Mouse (Mus musculus): Measurements from ENCODE around the gene Akap13. TPM values are rescaled to one million over a fixed set of nuclear protein-coding genes. Genes with fewer than 3 reads are reported as not detected.
"Not testable (repeated sequence)": the region's sequence is repeated elsewhere in the genome, so short reads cannot be mapped to it uniquely, and the experiment has no call there.

Akap13 gene
- polyA plus RNA-seq, 1 experiment from 2014 or later = 32.3 TPM

GRCm38 (mm10) chr7:75744978-75745638 lies 289.8 kb downstream of the Akap13 start:
- Histone ChIP-seq H3K9ac (no peak overlapping the region), H3K36me3 (peaks cover 44% of the 10 kb centered on the region), H3K9me3 (replicated peaks) (no peaks in the 10 kb centered on the region), H3K4me1 (no peaks in the 10 kb centered on the region), H3K4me2 (replicated peaks) (no peak overlapping the region), H3K27me3 (no peaks in the 10 kb centered on the region), H3K27ac (no peak overlapping the region), H3K4me3 (no peak overlapping the region)
- ATAC-seq (ENCODE audit: low FRiP score) = no peak
- 80% methylated on average over 7 of the region's 7 CpGs for WGBS

- not testable (repeated sequence) for H3K4me1 ChIP-seq
- WGBS = 54% methylated on average over 3 of the region's 3 CpGs
Observed at GRCm38 (mm10) chr7:75745969-75746368, 290.6 kb downstream of the Akap13 start.

GRCm38 (mm10) chr7:75750581-75750980 lies 295.2 kb downstream of the Akap13 start:
- Histone ChIP-seq H3K27me3 (no peaks in the 10 kb centered on the region), H3K27ac (no peak overlapping the region), H3K9ac (no peak overlapping the region), H3K36me3 (peaks cover 43% of the 10 kb centered on the region), H3K4me3 (no peak overlapping the region), H3K9me3 (replicated peaks) (no peaks in the 10 kb centered on the region), H3K4me1 (peaks cover 23% of the 10 kb centered on the region), H3K4me2 (replicated peaks) (no peak overlapping the region)
- WGBS = 87% methylated on average over 9 of the region's 9 CpGs
- ATAC-seq (ENCODE audit: low FRiP score) = no peak

More at GRCm38 (mm10) chr7:75745969-75746368, 290.6 kb downstream of the Akap13 start:
- not testable (repeated sequence) for ATAC-seq (ENCODE audit: low FRiP score); H3K9ac ChIP-seq; H3K9me3 ChIP-seq (replicated peaks); H3K27me3 ChIP-seq; H3K4me3 ChIP-seq; H3K4me2 ChIP-seq (replicated peaks); H3K27ac ChIP-seq
- peaks cover 51% of the 10 kb centered on the region for H3K36me3 ChIP-seq

- Histone ChIP-seq H3K4me1 (peaks cover 24% of the 10 kb centered on the region), H3K27me3 (no peaks in the 10 kb centered on the region), H3K27ac (no peak overlapping the region), H3K4me2 (replicated peaks) (no peak overlapping the region), H3K9ac (no peak overlapping the region), H3K9me3 (replicated peaks) (no peaks in the 10 kb centered on the region), H3K36me3 (peaks cover 43% of the 10 kb centered on the region), H3K4me3 (no peak overlapping the region)
- no peak for ATAC-seq (ENCODE audit: low FRiP score)
- 86% methylated on average over 14 of the region's 14 CpGs for WGBS
Observed at GRCm38 (mm10) chr7:75751161-75751803, 295.9 kb downstream of the Akap13 start.

- H3K27ac ChIP-seq = no peak overlapping the region
Observed at GRCm38 (mm10) chr7:75752442-75753191, 297.3 kb downstream of the Akap13 start.

GRCm38 (mm10) chr7:75753192-75753783 lies 298.0 kb downstream of the Akap13 start:
- Histone ChIP-seq H3K4me3 (no peak overlapping the region), H3K27me3 (no peaks in the 10 kb centered on the region), H3K27ac (no peak overlapping the region), H3K4me1 (peaks cover 24% of the 10 kb centered on the region), H3K9ac (no peak overlapping the region), H3K9me3 (replicated peaks) (no peaks in the 10 kb centered on the region), H3K4me2 (replicated peaks) (no peak overlapping the region), H3K36me3 (peaks cover 31% of the 10 kb centered on the region)
- WGBS = 32% methylated on average over 12 of the region's 12 CpGs
- no peak for ATAC-seq (ENCODE audit: low FRiP score)

More at GRCm38 (mm10) chr7:75752442-75753191, 297.3 kb downstream of the Akap13 start:
- Histone ChIP-seq H3K4me1 (peaks cover 24% of the 10 kb centered on the region), H3K36me3 (peaks cover 38% of the 10 kb centered on the region), H3K9me3 (replicated peaks) (no peaks in the 10 kb centered on the region), H3K9ac (no peak overlapping the region), H3K4me3 (no peak overlapping the region), H3K27me3 (no peaks in the 10 kb centered on the region), H3K4me2 (replicated peaks) (no peak overlapping the region)
- ATAC-seq (ENCODE audit: low FRiP score) = no peak
- 45% methylated on average over 22 of the region's 22 CpGs for WGBS

- Histone ChIP-seq H3K4me1 (peaks cover 24% of the 10 kb centered on the region), H3K9ac (no peak overlapping the region), H3K27ac (peak overlapping the region; percentile 55; the same call in 1 of the 2 replicates), H3K36me3 (peaks cover 16% of the 10 kb centered on the region), H3K4me2 (replicated peaks) (no peak overlapping the region), H3K4me3 (no peak overlapping the region), H3K9me3 (replicated peaks) (no peaks in the 10 kb centered on the region), H3K27me3 (no peaks in the 10 kb centered on the region)
- WGBS = 28% methylated on average over 8 of the region's 8 CpGs
- ATAC-seq (ENCODE audit: low FRiP score) = peak; percentile 71
Observed at GRCm38 (mm10) chr7:75754587-75755499, 299.5 kb downstream of the Akap13 start.

- 0 out of 2 replicates have a peak overlapping the region, but pooled peaks have one; percentile 55 for H3K27ac ChIP-seq
- H3K4me1 ChIP-seq = peaks cover 24% of the 10 kb centered on the region
- peaks cover 7% of the 10 kb centered on the region for H3K36me3 ChIP-seq
- no peak overlapping the region for H3K9ac ChIP-seq
- no peak overlapping the region for H3K4me3 ChIP-seq
- no peak overlapping the region for H3K4me2 ChIP-seq (replicated peaks)
- no peaks in the 10 kb centered on the region for H3K9me3 ChIP-seq (replicated peaks)
- H3K27me3 ChIP-seq = no peaks in the 10 kb centered on the region
- 0 out of 2 replicates have a peak, but pooled peaks have one; percentile 35 for ATAC-seq (ENCODE audit: low FRiP score)
- 51% methylated on average over 8 of the region's 8 CpGs for WGBS
Observed at GRCm38 (mm10) chr7:75755861-75756449, 300.6 kb downstream of the Akap13 start.

- Histone ChIP-seq H3K9ac (no peak overlapping the region), H3K4me3 (no peak overlapping the region), H3K27ac (no peak overlapping the region), H3K4me1 (peaks cover 6% of the 10 kb centered on the region), H3K36me3 (no peaks in the 10 kb centered on the region), H3K27me3 (no peaks in the 10 kb centered on the region), H3K4me2 (replicated peaks) (no peak overlapping the region), H3K9me3 (replicated peaks) (no peaks in the 10 kb centered on the region)
- 86% methylated on average over 7 of the region's 7 CpGs for WGBS
- ATAC-seq (ENCODE audit: low FRiP score) = no peak
Observed at GRCm38 (mm10) chr7:75759992-75760514, 304.7 kb downstream of the Akap13 start.

- not testable (repeated sequence) for H3K4me2 ChIP-seq (replicated peaks); H3K36me3 ChIP-seq; H3K9ac ChIP-seq; ATAC-seq (ENCODE audit: low FRiP score); H3K27ac ChIP-seq; H3K27me3 ChIP-seq; H3K9me3 ChIP-seq (replicated peaks); H3K4me1 ChIP-seq; H3K4me3 ChIP-seq
- WGBS = 76% methylated on average over 4 of the region's 4 CpGs
Observed at GRCm38 (mm10) chr7:75760661-75761319, 305.5 kb downstream of the Akap13 start.
